Mouse (Mus musculus): ENCODE results near the gene Il1r2. TPM values are rescaled to one million over a fixed set of nuclear protein-coding genes. Genes with fewer than 3 reads are reported as not detected.

Gene Il1r2
- polyA plus RNA-seq (2015; fragmentation: Nextera tagmentation; extraction: Ambion mirVana) = 1.8 and 3.9 TPM in 2 replicates

DNA sequence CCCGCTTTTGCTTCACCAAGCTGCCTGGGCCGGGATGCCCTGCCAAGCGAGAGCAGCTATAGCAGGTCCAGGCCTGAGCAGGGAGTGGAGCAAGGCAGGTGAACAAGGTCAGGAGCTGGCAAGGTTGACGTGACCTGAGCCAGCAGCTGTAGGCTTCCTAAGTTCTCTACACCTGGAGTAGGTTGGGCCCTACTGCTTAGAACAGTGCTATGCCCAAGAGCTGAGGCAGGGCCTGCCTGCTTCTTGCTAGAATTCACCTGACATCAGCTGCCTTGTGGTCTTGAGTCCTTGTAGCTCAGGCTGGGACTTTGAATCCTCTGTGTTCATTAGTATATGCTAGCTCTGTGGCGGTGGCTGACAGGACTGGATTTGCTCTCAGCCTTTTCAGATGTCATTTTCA lies at the start of gene Il1r2:
Gene Il1r2, plus strand, starts transcription at position 301 of the 400 bp plus-strand sequence.
- Histone ChIP-seq H3K9ac (replicated peaks; ENCODE audit: low read depth) (no peak within 1 kb of the TSS), H3K27ac (ENCODE audit: low read length) (no peak within 1 kb of the TSS), H3K4me1 (ENCODE audit: insufficient read depth, low read depth, low read length) (no peaks in the 10 kb centered on the region), H3K4me3 (ENCODE audit: low read depth, low read length) (no peak within 1 kb of the TSS), H3K4me2 (replicated peaks; ENCODE audit: low read depth, low read length) (no peak within 1 kb of the TSS), H3K27me3 (replicated peaks; ENCODE audit: insufficient read depth, low read length) (no peaks in the 10 kb centered on the region), H3K36me3 (ENCODE audit: insufficient read depth, low read length) (no peaks in the 10 kb centered on the region), H3K9me3 (ENCODE audit: low read length) (no peaks in the 10 kb centered on the region)
- TF ChIP-seq CTCF (IDR thresholded peaks at IDR 0.05) (no peak), EP300 (IDR thresholded peaks at IDR 0.05) (no peak)
- no peak for ATAC-seq
- no peak for DNase-seq (ENCODE audit: low spot score)
- 86% methylated on average over 5 of the region's 5 CpGs for WGBS

DNA sequence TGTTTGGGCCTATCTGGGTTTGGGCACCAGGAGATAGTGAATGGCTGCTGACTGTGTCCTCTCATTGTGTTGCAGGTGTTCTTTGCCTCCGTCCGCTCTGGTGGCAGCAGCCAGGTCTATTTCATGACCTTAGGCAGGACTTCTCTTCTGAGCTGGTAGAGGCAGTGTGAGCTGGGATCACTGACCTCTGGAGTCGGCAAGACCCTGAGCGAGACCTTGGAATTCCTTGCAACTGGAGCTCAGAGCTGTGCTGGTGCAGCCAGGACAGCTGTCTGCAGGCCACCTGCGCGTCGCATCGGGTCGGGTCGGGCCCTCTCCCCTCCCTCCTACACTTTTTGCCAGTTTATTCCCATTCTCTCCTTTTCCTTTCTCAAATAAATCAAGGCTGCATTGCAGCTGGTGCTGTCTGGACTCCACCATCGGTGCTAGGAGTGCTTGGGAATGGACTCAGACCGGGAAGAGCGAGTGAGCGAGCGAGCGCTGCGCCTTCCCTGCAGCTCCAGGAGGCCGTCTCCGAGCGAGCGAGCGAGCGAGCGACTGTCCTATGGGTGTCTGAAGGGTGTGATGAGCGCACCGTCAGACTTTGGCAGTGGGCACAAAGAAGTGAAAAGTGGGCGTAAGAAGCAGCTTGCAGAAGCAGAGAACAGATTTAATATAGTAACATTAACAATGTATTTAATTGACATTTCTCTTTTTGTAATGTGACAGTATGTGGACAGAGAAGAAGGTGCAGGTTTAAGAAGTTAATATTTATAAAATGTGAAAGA lies 49.1 kb upstream of the Il1r2 start:
- WGBS = 91% methylated on average over 27 of the region's 27 CpGs

DNA sequence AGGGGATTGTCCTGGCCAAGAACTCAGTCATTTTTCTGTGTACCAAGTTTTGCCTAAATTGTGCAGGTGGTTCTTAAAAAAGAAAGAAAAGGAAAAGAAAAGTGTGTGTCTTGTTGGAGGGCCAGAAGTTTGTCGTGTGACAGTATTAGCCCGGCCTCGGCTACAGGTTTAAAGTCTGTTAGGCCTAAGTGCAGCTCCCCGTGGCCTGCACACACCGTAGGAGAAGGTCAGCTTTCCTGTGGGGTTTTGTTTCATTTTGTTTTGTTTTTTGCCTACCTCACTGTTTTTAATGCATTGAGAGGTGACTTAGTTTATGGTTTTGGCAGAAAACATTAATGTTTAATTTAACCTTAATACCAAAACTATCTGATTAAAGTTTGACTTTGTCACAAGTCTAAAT lies 48.5 kb upstream of the Il1r2 start:
- Histone ChIP-seq H3K4me1 (ENCODE audit: insufficient read depth, low read depth, low read length) (no peaks in the 10 kb centered on the region), H3K36me3 (ENCODE audit: insufficient read depth, low read length) (peaks cover 40% of the 10 kb centered on the region), H3K27me3 (replicated peaks; ENCODE audit: insufficient read depth, low read length) (no peaks in the 10 kb centered on the region), H3K27ac (ENCODE audit: low read length) (no peak overlapping the region), H3K9ac (replicated peaks; ENCODE audit: low read depth) (no peak overlapping the region), H3K9me3 (ENCODE audit: low read length) (no peaks in the 10 kb centered on the region), H3K4me3 (ENCODE audit: low read depth, low read length) (no peak overlapping the region), H3K4me2 (replicated peaks; ENCODE audit: low read depth, low read length) (no peak overlapping the region)
- no peak for DNase-seq (ENCODE audit: low spot score)
- TF ChIP-seq EP300 (IDR thresholded peaks at IDR 0.05) = no peak
- TF ChIP-seq CTCF (IDR thresholded peaks at IDR 0.05) = no peak
- WGBS = 84% methylated on average over 5 of the region's 5 CpGs
- no peak for ATAC-seq

More for the DNA sequence above, 49.1 kb upstream of the Il1r2 start:
- Histone ChIP-seq H3K36me3 (ENCODE audit: insufficient read depth, low read length) (peaks cover 47% of the 10 kb centered on the region), H3K27me3 (replicated peaks; ENCODE audit: insufficient read depth, low read length) (no peaks in the 10 kb centered on the region), H3K4me2 (replicated peaks; ENCODE audit: low read depth, low read length) (no peak overlapping the region), H3K27ac (ENCODE audit: low read length) (no peak overlapping the region), H3K4me3 (ENCODE audit: low read depth, low read length) (no peak overlapping the region), H3K9me3 (ENCODE audit: low read length) (no peaks in the 10 kb centered on the region), H3K4me1 (ENCODE audit: insufficient read depth, low read depth, low read length) (no peaks in the 10 kb centered on the region), H3K9ac (replicated peaks; ENCODE audit: low read depth) (no peak overlapping the region)
- TF ChIP-seq CTCF (IDR thresholded peaks at IDR 0.05) (no peak), EP300 (IDR thresholded peaks at IDR 0.05) (no peak)
- no peak for ATAC-seq
- DNase-seq (ENCODE audit: low spot score) = no peak

DNA sequence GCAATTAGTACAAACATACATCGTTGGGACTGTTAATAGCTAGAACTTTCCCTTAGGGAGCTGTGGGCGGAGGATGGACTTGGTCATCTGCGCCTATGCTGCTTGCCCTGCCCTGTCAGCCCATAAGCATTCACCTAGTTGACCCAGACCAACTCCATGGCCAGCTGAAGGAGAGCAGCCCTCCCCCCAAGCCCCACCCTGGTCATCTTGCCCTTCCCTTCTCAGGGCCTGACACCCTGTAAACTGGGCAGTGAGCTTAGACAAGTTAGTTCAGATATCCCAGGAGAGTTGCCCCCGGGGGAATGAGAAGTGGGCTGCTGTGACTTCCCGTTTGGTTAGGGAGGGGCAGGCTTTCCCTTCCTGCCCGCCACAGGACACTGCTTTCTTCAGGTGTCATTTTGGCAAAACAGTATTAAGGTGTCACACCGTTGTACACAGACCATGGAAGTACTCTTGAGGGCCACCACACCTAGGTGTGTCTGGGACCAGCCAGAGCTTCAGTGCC lies 46.7 kb upstream of the Il1r2 start:
- no peak overlapping the region for H3K27ac ChIP-seq (ENCODE audit: low read length)
- peaks cover 31% of the 10 kb centered on the region for H3K36me3 ChIP-seq (ENCODE audit: insufficient read depth, low read length)
- ATAC-seq = no peak
- no peak overlapping the region for H3K9ac ChIP-seq (replicated peaks; ENCODE audit: low read depth)
- no peaks in the 10 kb centered on the region for H3K4me1 ChIP-seq (ENCODE audit: insufficient read depth, low read depth, low read length)
- no peak overlapping the region for H3K4me2 ChIP-seq (replicated peaks; ENCODE audit: low read depth, low read length)
- no peaks in the 10 kb centered on the region for H3K27me3 ChIP-seq (replicated peaks; ENCODE audit: insufficient read depth, low read length)
- no peaks in the 10 kb centered on the region for H3K9me3 ChIP-seq (ENCODE audit: low read length)
- WGBS = 78% methylated on average over 7 of the region's 7 CpGs
- TF ChIP-seq EP300 (IDR thresholded peaks at IDR 0.05) (no peak), CTCF (IDR thresholded peaks at IDR 0.05) (no peak)
- no peak for DNase-seq (ENCODE audit: low spot score)
- H3K4me3 ChIP-seq (ENCODE audit: low read depth, low read length) = no peak overlapping the region

DNA sequence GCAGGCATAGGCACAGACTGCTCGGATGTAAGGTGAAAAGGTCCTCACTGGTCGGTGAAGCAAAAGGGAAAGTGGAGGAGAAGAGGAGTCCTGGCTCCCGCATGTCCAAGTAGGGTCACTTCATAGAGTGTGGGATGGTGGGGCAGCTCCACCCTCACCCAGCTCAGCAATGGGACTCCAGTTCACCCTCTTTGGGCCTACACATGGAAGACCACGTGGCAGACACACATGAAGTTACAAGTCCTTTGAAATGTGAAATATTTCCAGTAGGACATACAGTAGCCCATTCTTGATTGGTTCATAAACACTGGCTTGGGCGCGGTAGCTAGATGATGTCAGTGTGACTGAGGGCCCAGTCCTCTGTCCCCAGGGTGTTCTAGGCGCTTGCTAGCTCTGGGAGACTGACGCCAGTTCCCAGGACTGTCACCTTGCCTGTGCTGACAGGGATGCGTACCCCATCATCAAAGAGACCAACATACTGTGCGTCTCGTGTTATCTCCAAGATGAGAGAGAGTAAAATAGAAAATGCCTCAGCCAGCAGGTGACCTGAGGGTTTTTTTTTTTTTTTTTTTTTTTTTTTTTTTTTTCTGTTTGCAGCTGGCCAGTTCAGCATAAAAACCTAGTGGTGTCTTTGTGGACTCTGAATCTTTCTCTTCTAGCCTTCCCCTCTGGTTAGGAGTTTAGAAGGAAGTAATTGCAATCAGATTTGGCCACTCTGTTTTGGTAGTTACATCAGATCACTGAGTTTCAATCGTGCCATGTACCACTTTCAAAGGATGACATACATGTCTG lies 45.5 kb upstream of the Il1r2 start:
- no peaks in the 10 kb centered on the region for H3K9me3 ChIP-seq (ENCODE audit: low read length)
- TF ChIP-seq CTCF (IDR thresholded peaks at IDR 0.05) (no peak), EP300 (IDR thresholded peaks at IDR 0.05) (no peak)
- H3K4me3 ChIP-seq (ENCODE audit: low read depth, low read length) = no peak overlapping the region
- DNase-seq (ENCODE audit: low spot score) = no peak
- peaks cover 19% of the 10 kb centered on the region for H3K36me3 ChIP-seq (ENCODE audit: insufficient read depth, low read length)
- no peak overlapping the region for H3K4me2 ChIP-seq (replicated peaks; ENCODE audit: low read depth, low read length)
- H3K27me3 ChIP-seq (replicated peaks; ENCODE audit: insufficient read depth, low read length) = no peaks in the 10 kb centered on the region
- 83% methylated on average over 12 of the region's 12 CpGs for WGBS
- no peak overlapping the region for H3K27ac ChIP-seq (ENCODE audit: low read length)
- H3K4me1 ChIP-seq (ENCODE audit: insufficient read depth, low read depth, low read length) = no peaks in the 10 kb centered on the region
- H3K9ac ChIP-seq (replicated peaks; ENCODE audit: low read depth) = no peak overlapping the region
- no peak for ATAC-seq

DNA sequence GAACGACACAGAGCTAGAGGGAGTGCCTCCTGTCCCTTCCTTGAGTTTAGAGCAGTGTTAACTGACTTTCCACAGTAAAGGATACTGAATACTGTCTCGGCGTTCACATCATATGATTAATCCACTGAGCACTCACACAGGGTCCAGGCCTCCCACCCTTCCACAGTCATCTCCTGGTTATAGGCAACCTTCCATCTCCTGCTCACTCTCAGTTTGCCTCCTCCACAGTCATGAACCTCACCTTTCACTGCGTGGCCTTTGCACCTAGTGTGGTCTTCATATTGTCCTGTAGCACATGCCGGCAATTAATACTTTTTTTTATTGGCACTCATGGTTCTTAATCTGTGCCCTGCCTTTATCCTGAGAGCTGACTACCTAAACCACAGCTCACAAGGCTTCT lies 44.3 kb upstream of the Il1r2 start:
- no peak for TF ChIP-seq EP300 (IDR thresholded peaks at IDR 0.05)
- TF ChIP-seq CTCF (IDR thresholded peaks at IDR 0.05) = no peak
- H3K4me3 ChIP-seq (ENCODE audit: low read depth, low read length) = no peak overlapping the region
- no peak for ATAC-seq
- no peak for DNase-seq (ENCODE audit: low spot score)
- no peaks in the 10 kb centered on the region for H3K4me1 ChIP-seq (ENCODE audit: insufficient read depth, low read depth, low read length)
- peaks cover 9% of the 10 kb centered on the region; the same call in 1 of the 2 replicates for H3K36me3 ChIP-seq (ENCODE audit: insufficient read depth, low read length)
- no peaks in the 10 kb centered on the region for H3K9me3 ChIP-seq (ENCODE audit: low read length)
- no peak overlapping the region for H3K4me2 ChIP-seq (replicated peaks; ENCODE audit: low read depth, low read length)
- H3K27me3 ChIP-seq (replicated peaks; ENCODE audit: insufficient read depth, low read length) = no peaks in the 10 kb centered on the region
- no peak overlapping the region for H3K9ac ChIP-seq (replicated peaks; ENCODE audit: low read depth)
- WGBS = 91% methylated on average over 5 of the region's 5 CpGs
- H3K27ac ChIP-seq (ENCODE audit: low read length) = no peak overlapping the region
